ENCODE assay signal across 9 mouse cellular contexts in the genomic region with DNA sequence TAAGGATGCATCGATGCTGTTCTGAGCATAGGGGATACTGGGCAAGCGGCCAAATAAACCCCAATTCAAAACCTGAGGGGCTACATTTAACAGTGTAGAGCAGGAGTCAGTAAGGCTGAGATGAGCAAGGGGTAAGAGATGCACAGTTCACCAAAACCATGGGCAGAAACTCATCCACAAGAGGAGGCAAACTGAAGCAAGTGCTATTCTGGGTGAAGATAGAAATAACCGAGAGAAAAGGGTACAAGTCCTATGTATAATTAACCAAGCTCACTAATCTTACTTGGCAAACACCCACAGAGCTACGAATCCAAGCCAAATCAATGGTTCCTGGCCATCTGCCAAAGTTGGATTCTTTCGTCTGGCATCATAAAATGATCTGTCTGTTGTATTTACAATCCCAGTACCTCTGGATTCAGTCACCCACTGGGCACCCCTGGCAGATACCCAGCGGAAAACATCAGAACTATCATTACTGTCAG. TPM values are rescaled to one million over a fixed set of nuclear protein-coding genes. Genes with fewer than 3 reads are reported as not detected.
A peak's percentile ranks its signal among the peaks of the same experiment; 100 is the strongest.
DNase-seq lines count a peak whose midpoint lies in the region; ATAC-seq and TF ChIP-seq lines count a peak whose summit lies in the region.
"Had no signal": no experiment of that assay in that cellular context is flagged by ENCODE, and none has a peak within 500 bp of the region (broad histone marks: within the 10 kb centered on the region; RNA-seq: fewer than 3 reads in every experiment).

No protein-coding gene starts in this region.

- WGBS in heart, embryonic 14.5 days = 43% methylated on average over 6 of the region's 6 CpGs
- 62% methylated on average over 6 of the region's 6 CpGs for WGBS in heart, embryonic 10.5 days
- 49% methylated on average over 6 of the region's 6 CpGs for WGBS in midbrain, embryonic 13.5 days
- 75% methylated on average over 6 of the region's 6 CpGs for WGBS in midbrain, embryonic 11.5 days
- WGBS in small intestine, adult 2 months = 15% methylated on average over 6 of the region's 6 CpGs

- no peak overlapping the region; a peak in 2 of 4 replicates for H3K4me3 ChIP-seq in heart, embryonic 14.5 days (ENCODE audit: control insufficient read depth in 1 of 2, insufficient read depth in 1 of 2, low read depth in 1 of 2, low read length in 2 of 2)
- no peak overlapping the region for H3K4me3 ChIP-seq in heart, embryonic 10.5 days
- no peak overlapping the region for H3K4me3 ChIP-seq in midbrain, embryonic 13.5 days (replicated peaks)
- no peak overlapping the region for H3K4me3 ChIP-seq in midbrain, embryonic 11.5 days (ENCODE audit: low read depth, low read length)
- H3K4me3 ChIP-seq in small intestine, adult 2 months (ENCODE audit: low read depth, low read length) = no peak overlapping the region
- H3K4me3 ChIP-seq: layer of hippocampus, adult 2 months had no signal

- H3K4me1 ChIP-seq in heart, embryonic 14.5 days (ENCODE audit: control insufficient read depth in 2 of 2, insufficient read depth in 2 of 2, low read length in 2 of 2) = peaks cover 12 to 46% of the 10 kb centered on the region in 2 experiments
- peaks cover 31% of the 10 kb centered on the region for H3K4me1 ChIP-seq in heart, embryonic 10.5 days
- H3K4me1 ChIP-seq in midbrain, embryonic 13.5 days (replicated peaks) = peaks cover 47% of the 10 kb centered on the region
- H3K4me1 ChIP-seq in midbrain, embryonic 11.5 days (ENCODE audit: control insufficient read depth, insufficient read depth, low read length) = peaks cover 13% of the 10 kb centered on the region
- H3K4me1 ChIP-seq in small intestine, adult 2 months (ENCODE audit: control insufficient read depth, insufficient read depth, insufficient read length, low read length) = peaks cover 8% of the 10 kb centered on the region

- H3K9me3 ChIP-seq in heart, embryonic 14.5 days (ENCODE audit: control insufficient read depth, low read length) = no peaks in the 10 kb centered on the region
- H3K9me3 ChIP-seq in heart, embryonic 10.5 days = no peaks in the 10 kb centered on the region
- H3K9me3 ChIP-seq in midbrain, embryonic 13.5 days = no peaks in the 10 kb centered on the region
- no peaks in the 10 kb centered on the region for H3K9me3 ChIP-seq in midbrain, embryonic 11.5 days (ENCODE audit: control insufficient read depth, low read length)

- H3K36me3 ChIP-seq in heart, embryonic 14.5 days (ENCODE audit: control insufficient read depth, insufficient read depth, low read length) = no peaks in the 10 kb centered on the region
- H3K36me3 ChIP-seq in heart, embryonic 10.5 days = no peaks in the 10 kb centered on the region
- no peaks in the 10 kb centered on the region for H3K36me3 ChIP-seq in midbrain, embryonic 13.5 days
- no peaks in the 10 kb centered on the region for H3K36me3 ChIP-seq in midbrain, embryonic 11.5 days (ENCODE audit: control insufficient read depth, insufficient read depth, low read length)
- no peaks in the 10 kb centered on the region; the same call in 1 of the 2 replicates for H3K36me3 ChIP-seq in small intestine, adult 2 months (ENCODE audit: control insufficient read depth, insufficient read depth, low read length)

- H3K27me3 ChIP-seq in heart, embryonic 14.5 days (ENCODE audit: control insufficient read depth, insufficient read depth, low read length) = 0 out of 2 replicates have a peak, but pooled peaks cover 2% of the 10 kb centered on the region
- H3K27me3 ChIP-seq in heart, embryonic 10.5 days (ENCODE audit: insufficient read depth, poor library complexity, severe bottlenecking) = peaks cover 4% of the 10 kb centered on the region; the same call in 1 of the 2 replicates
- H3K27me3 ChIP-seq in midbrain, embryonic 13.5 days = peaks cover 15% of the 10 kb centered on the region
- H3K27me3 ChIP-seq in midbrain, embryonic 11.5 days (ENCODE audit: control insufficient read depth, insufficient read depth, low read length) = peaks cover 9% of the 10 kb centered on the region
- no peaks in the 10 kb centered on the region for H3K27me3 ChIP-seq in small intestine, adult 2 months (ENCODE audit: control insufficient read depth, insufficient read depth, low read length)

- H3K9ac ChIP-seq in heart, embryonic 14.5 days (ENCODE audit: low read length) = peak overlapping the region; percentile 41
- no peak overlapping the region for H3K9ac ChIP-seq in midbrain, embryonic 13.5 days (replicated peaks)
- no peak overlapping the region for H3K9ac ChIP-seq in midbrain, embryonic 11.5 days (ENCODE audit: low read length)

- no peak for ATAC-seq in heart, embryonic 14.5 days (ENCODE audit: insufficient number of reproducible peaks, insufficient read depth, low FRiP score, low read depth)
- ATAC-seq in midbrain, embryonic 13.5 days = peak; percentile 12; the same call in 1 of the 2 replicates
- no peak for ATAC-seq in midbrain, embryonic 11.5 days (ENCODE audit: low FRiP score)

- H3K27ac ChIP-seq in heart, embryonic 14.5 days (replicated peaks in 1 of 2; ENCODE audit: control insufficient read depth in 1 of 2, insufficient read depth in 1 of 2, low read depth in 2 of 2, low read length in 2 of 2) = peak overlapping the region in 1 of 2 experiments; percentile 24; a peak in 1 of 4 replicates
- no peak overlapping the region for H3K27ac ChIP-seq in heart, embryonic 10.5 days
- no peak overlapping the region for H3K27ac ChIP-seq in midbrain, embryonic 13.5 days
- no peak overlapping the region for H3K27ac ChIP-seq in midbrain, embryonic 11.5 days (ENCODE audit: low read depth, low read length)
- H3K27ac ChIP-seq in small intestine, adult 2 months (ENCODE audit: insufficient read depth, low read depth, low read length) = peak overlapping the region; percentile 5; the same call in 1 of the 2 replicates
- H3K27ac ChIP-seq: layer of hippocampus, adult 2 months had no signal

- TF ChIP-seq POLR2A in small intestine, adult 2 months (IDR thresholded peaks at IDR 0.05; ENCODE audit: low read depth, low read length) = no peak

- no peak for DNase-seq in heart, embryonic 10.5 days (ENCODE audit: low spot score)
- DNase-seq in midbrain, embryonic 11.5 days (ENCODE audit: low spot score, missing footprints) = no peak
- DNase-seq in kidney, adult 9 months = peak; percentile 77
- DNase-seq in spleen, adult 12 weeks (ENCODE audit: low spot score) = no peak
- no peak for DNase-seq in urinary bladder, adult 18-20 months (ENCODE audit: low spot score in 2 of 2)

- TF ChIP-seq CTCF in small intestine, adult 2 months (IDR thresholded peaks at IDR 0.05; ENCODE audit: extremely low read depth, insufficient read length, insufficient replicate concordance, low read depth, low read length) = no peak

- H3K4me2 ChIP-seq in heart, embryonic 14.5 days (ENCODE audit: low read length) = peak overlapping the region; percentile 47
- no peak overlapping the region; the same call in 1 of the 2 replicates for H3K4me2 ChIP-seq in midbrain, embryonic 13.5 days (replicated peaks)
- H3K4me2 ChIP-seq in midbrain, embryonic 11.5 days = no peak overlapping the region

RNA-seq across cellular contexts. Expression of a gene that starts 6.3 kb away (rescaled TPM):
- 13.8 and 14.9 TPM in 2 replicates for polyA plus RNA-seq in heart, embryonic 14.5 days (2014; fragmentation: Nextera tagmentation; extraction: Ambion mirVana)
- 5.4 and 6.1 TPM in 2 replicates for polyA plus RNA-seq in heart, embryonic 10.5 days (2016; fragmentation: Nextera tagmentation; extraction: Ambion mirVana)
- 3.9 and 4.0 TPM in 2 replicates for polyA plus RNA-seq in midbrain, embryonic 13.5 days (2015; fragmentation: Nextera tagmentation; extraction: Ambion mirVana)
- 3.7 and 3.8 TPM in 2 replicates for polyA plus RNA-seq in midbrain, embryonic 11.5 days (2014; fragmentation: Nextera tagmentation; extraction: Ambion mirVana)
- 26.9 and 51.8 TPM in 2 replicates for polyA plus RNA-seq in small intestine, adult 2 months (2012; rRNA removed)
